Mouse (Mus musculus) intestine, embryonic 15.5 days (tissue): Measurements from ENCODE around the gene 4933428G20Rik. TPM values are rescaled to one million over a fixed set of nuclear protein-coding genes. Genes with fewer than 3 reads are reported as not detected.
A peak's percentile ranks its signal among the peaks of the same experiment; 100 is the strongest.

Experiments
- ATAC-seq: fragments of 200-750 bp; cut with Nextera tagmentation; 2 replicates; pipeline ENCODE4 v1.8.0; 2017; ENCODE audit warnings: moderate TSS enrichment, moderate library complexity
- H3K27ac ChIP-seq: fragments of 300-500 bp; sonication (generic); 2 replicates; pipeline ENCODE4 v1.5.1; 2015; ENCODE audit warnings: mild to moderate bottlenecking, inconsistent platforms
- H3K27me3 ChIP-seq: fragments of 300-500 bp; sonication (generic); replicated peaks from 2 replicates; pipeline ENCODE4 v1.6.1; 2015; ENCODE audit warnings: inconsistent platforms
- H3K36me3 ChIP-seq: fragments of 300-500 bp; sonication (generic); 2 replicates; pipeline ENCODE4 v1.6.1; 2015; ENCODE audit warnings: inconsistent platforms
- H3K4me1 ChIP-seq: fragments of 300-500 bp; sonication (generic); replicated peaks from 2 replicates; pipeline ENCODE4 v1.6.1; 2015; ENCODE audit warnings: inconsistent platforms
- H3K4me2 ChIP-seq: fragments of 300-500 bp; sonication (generic); replicated peaks from 2 replicates; pipeline ENCODE4 v1.6.1; 2015; ENCODE audit warnings: mild to moderate bottlenecking, inconsistent platforms
- H3K4me3 ChIP-seq: fragments of 300-500 bp; sonication (generic); replicated peaks from 2 replicates; pipeline ENCODE4 v1.5.1; 2015; ENCODE audit warnings: inconsistent platforms
- H3K9ac ChIP-seq: fragments of 300-500 bp; sonication (generic); 2 replicates; pipeline ENCODE4 v1.6.1; 2015; ENCODE audit warnings: inconsistent platforms
- H3K9me3 ChIP-seq: fragments of 300-500 bp; sonication (generic); 2 replicates; pipeline ENCODE4 v1.6.1; 2016; ENCODE audit warnings: inconsistent platforms
- WGBS: fragments of 180-500 bp; shearing (Covaris S2); methylation state at CpG from one replicate; pipeline ENCODE4 v1.1.7; 2015; 5-methylcytosine and 5-hydroxymethylcytosine counted together
- polyA plus RNA-seq: library from polyadenylated mRNA; unstranded; fragments of >200 nt; fragmentation: Nextera tagmentation; extraction: Ambion mirVana; gene quantifications from 2 replicates; pipeline ENCODE4 v1.2.1, GENCODE M21; 2015

Gene 4933428G20Rik
- polyA plus RNA-seq, 1 experiment from 2014 or later, result 0.55 TPM

- Histone ChIP-seq H3K4me1 (peaks cover 26% of the 10 kb centered on the region), H3K9ac (no peak overlapping the region), H3K4me3 (no peak overlapping the region), H3K27me3 (peaks cover 45% of the 10 kb centered on the region), H3K36me3 (no peaks in the 10 kb centered on the region), H3K9me3 (no peaks in the 10 kb centered on the region), H3K4me2 (no peak overlapping the region), H3K27ac (no peak overlapping the region)
- WGBS, result 62% methylated on average over 5 of the region's 5 CpGs
- ATAC-seq, result no peak
Observed at GRCm38 (mm10) chr11:97530961-97531360, 30.8 kb upstream of the 4933428G20Rik start.

GRCm38 (mm10) chr11:97530069-97530468 is 29.9 kb upstream of the 4933428G20Rik start:
- Histone ChIP-seq H3K9me3 (no peaks in the 10 kb centered on the region), H3K4me1 (peaks cover 25% of the 10 kb centered on the region), H3K9ac (no peak overlapping the region), H3K27me3 (peaks cover 36% of the 10 kb centered on the region), H3K36me3 (no peaks in the 10 kb centered on the region), H3K4me3 (no peak overlapping the region), H3K27ac (no peak overlapping the region), H3K4me2 (no peak overlapping the region)
- WGBS, result 84% methylated on average over 6 of the region's 6 CpGs
- ATAC-seq, result no peak

GRCm38 (mm10) chr11:97528282-97528808 is 28.2 kb upstream of the 4933428G20Rik start:
- Histone ChIP-seq H3K4me1 (peaks cover 24% of the 10 kb centered on the region), H3K9ac (no peak overlapping the region), H3K27me3 (peaks cover 19% of the 10 kb centered on the region), H3K4me2 (no peak overlapping the region), H3K9me3 (no peaks in the 10 kb centered on the region), H3K27ac (no peak overlapping the region), H3K4me3 (no peak overlapping the region), H3K36me3 (no peaks in the 10 kb centered on the region)
- no peak for ATAC-seq
- 63% methylated on average over 18 of the region's 18 CpGs for WGBS

GRCm38 (mm10) chr11:97525313-97525712 is 25.2 kb upstream of the 4933428G20Rik start:
- Histone ChIP-seq H3K4me1 (peaks cover 12% of the 10 kb centered on the region), H3K9ac (no peak overlapping the region), H3K9me3 (no peaks in the 10 kb centered on the region), H3K27ac (no peak overlapping the region), H3K27me3 (no peaks in the 10 kb centered on the region), H3K4me3 (no peak overlapping the region), H3K36me3 (no peaks in the 10 kb centered on the region), H3K4me2 (no peak overlapping the region)
- no peak for ATAC-seq
- 87% methylated on average over 6 of the region's 6 CpGs for WGBS

GRCm38 (mm10) chr11:97524306-97524705 is 24.2 kb upstream of the 4933428G20Rik start:
- Histone ChIP-seq H3K4me1 (peaks cover 12% of the 10 kb centered on the region), H3K9me3 (no peaks in the 10 kb centered on the region), H3K4me3 (no peak overlapping the region), H3K27me3 (no peaks in the 10 kb centered on the region), H3K4me2 (no peak overlapping the region), H3K9ac (no peak overlapping the region), H3K27ac (no peak overlapping the region), H3K36me3 (no peaks in the 10 kb centered on the region)
- WGBS, result 40% methylated on average over 9 of the region's 9 CpGs
- no peak for ATAC-seq

DNA sequence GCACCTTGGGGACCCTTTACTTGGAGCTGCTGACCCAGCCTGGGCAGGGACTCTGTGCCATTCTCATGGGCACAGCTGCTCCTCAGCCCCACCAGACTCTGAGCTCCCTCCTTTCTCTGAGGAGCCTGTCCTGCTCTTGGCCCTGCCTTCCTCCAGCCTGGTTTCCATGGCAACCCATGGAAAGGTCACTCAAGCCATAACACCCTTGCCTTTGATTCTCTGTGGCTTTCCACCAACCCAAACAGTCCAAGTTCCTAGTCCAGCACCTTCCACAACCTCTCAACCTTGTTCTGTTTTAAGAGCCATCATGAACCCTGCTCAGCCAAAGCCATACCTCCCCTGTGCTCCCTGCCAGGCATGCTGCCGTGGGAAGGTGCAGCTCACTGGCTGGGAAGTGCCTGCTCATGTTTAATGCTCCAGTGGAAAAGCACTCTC is 23.7 kb upstream of the 4933428G20Rik start:
- Histone ChIP-seq H3K27ac (no peak overlapping the region), H3K4me2 (no peak overlapping the region), H3K4me1 (peaks cover 12% of the 10 kb centered on the region), H3K36me3 (no peaks in the 10 kb centered on the region), H3K4me3 (no peak overlapping the region), H3K9me3 (no peaks in the 10 kb centered on the region), H3K27me3 (no peaks in the 10 kb centered on the region), H3K9ac (no peak overlapping the region)
- WGBS, result 5% methylated on average over 1 of the region's 1 CpGs
- ATAC-seq, result no peak

DNA sequence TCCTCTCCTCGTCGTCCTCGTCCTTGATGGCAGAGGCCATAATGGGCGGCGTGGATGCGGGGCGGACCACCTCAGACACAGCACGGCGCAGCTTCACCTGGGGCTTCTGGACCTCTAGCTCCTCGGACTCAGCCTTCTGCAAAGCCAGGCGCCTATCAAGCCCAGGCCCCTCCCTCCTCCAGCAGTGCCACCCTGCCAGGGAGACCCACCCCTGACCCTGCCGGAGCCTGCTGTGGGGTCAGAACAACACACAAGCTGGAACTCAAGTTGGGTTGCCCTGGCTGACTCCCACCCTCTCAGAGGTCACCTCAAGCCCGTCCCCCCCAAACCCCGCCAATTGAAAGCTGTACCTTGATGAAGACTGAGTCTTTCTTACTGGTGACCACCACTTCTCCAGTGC is 23.0 kb upstream of the 4933428G20Rik start:
- WGBS, result 80% methylated on average over 14 of the region's 14 CpGs
- no peak for ATAC-seq
- H3K27me3 ChIP-seq, result no peaks in the 10 kb centered on the region
- H3K4me1 ChIP-seq, result peaks cover 12% of the 10 kb centered on the region
- H3K27ac ChIP-seq, result no peak overlapping the region
- H3K9me3 ChIP-seq, result no peaks in the 10 kb centered on the region
- H3K36me3 ChIP-seq, result no peaks in the 10 kb centered on the region
- no peak overlapping the region for H3K4me2 ChIP-seq
- H3K4me3 ChIP-seq, result no peak overlapping the region
- no peak overlapping the region for H3K9ac ChIP-seq

- H3K4me2 ChIP-seq, result no peak overlapping the region
- H3K4me1 ChIP-seq, result peaks cover 12% of the 10 kb centered on the region
- no peak overlapping the region for H3K4me3 ChIP-seq
- H3K27me3 ChIP-seq, result no peaks in the 10 kb centered on the region
- no peak overlapping the region for H3K9ac ChIP-seq
- WGBS, result 81% methylated on average over 29 of the region's 29 CpGs
- H3K27ac ChIP-seq, result no peak overlapping the region
- no peak for ATAC-seq
- H3K9me3 ChIP-seq, result no peaks in the 10 kb centered on the region
- no peaks in the 10 kb centered on the region for H3K36me3 ChIP-seq
Observed at GRCm38 (mm10) chr11:97521741-97522474, 21.8 kb upstream of the 4933428G20Rik start.

DNA sequence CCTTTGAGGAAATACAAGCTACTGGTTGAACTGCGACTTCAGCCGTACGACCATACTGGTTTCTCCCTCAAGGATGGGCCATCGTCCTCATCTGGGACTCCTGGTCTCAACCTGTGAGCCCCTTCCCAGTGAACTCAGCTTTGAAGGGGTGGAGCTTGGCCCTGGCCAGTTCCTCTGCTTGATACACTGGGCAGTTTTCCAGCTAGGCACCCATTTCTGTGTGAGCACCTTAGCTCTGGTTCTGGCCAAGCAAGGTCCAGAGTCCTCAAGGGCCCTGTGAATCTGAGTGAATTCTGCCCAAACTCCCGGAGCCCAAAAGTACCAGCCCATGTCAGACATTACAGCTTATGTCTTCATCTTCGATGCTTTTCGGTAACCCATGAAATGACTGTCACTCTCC is 20.4 kb upstream of the 4933428G20Rik start:
- no peak for ATAC-seq
- no peak overlapping the region for H3K4me3 ChIP-seq
- no peak overlapping the region for H3K27ac ChIP-seq
- no peak overlapping the region for H3K4me2 ChIP-seq
- no peaks in the 10 kb centered on the region for H3K27me3 ChIP-seq
- no peaks in the 10 kb centered on the region for H3K9me3 ChIP-seq
- 91% methylated on average over 7 of the region's 7 CpGs for WGBS
- H3K4me1 ChIP-seq, result peaks cover 12% of the 10 kb centered on the region
- no peaks in the 10 kb centered on the region for H3K36me3 ChIP-seq
- H3K9ac ChIP-seq, result no peak overlapping the region

GRCm38 (mm10) chr11:97513066-97513465 is 12.9 kb upstream of the 4933428G20Rik start:
- 93% methylated on average over 3 of the region's 3 CpGs for WGBS
- no peak overlapping the region for H3K27ac ChIP-seq
- no peaks in the 10 kb centered on the region for H3K36me3 ChIP-seq

GRCm38 (mm10) chr11:97512511-97512910 is 12.4 kb upstream of the 4933428G20Rik start:
- Histone ChIP-seq H3K27ac (no peak overlapping the region), H3K36me3 (no peaks in the 10 kb centered on the region), H3K4me3 (no peak overlapping the region), H3K4me2 (no peak overlapping the region), H3K9ac (no peak overlapping the region), H3K4me1 (0 out of 2 replicates have a peak, but pooled peaks cover 5% of the 10 kb centered on the region), H3K9me3 (no peaks in the 10 kb centered on the region), H3K27me3 (no peaks in the 10 kb centered on the region)
- 74% methylated on average over 6 of the region's 6 CpGs for WGBS
- ATAC-seq, result no peak

More at GRCm38 (mm10) chr11:97513066-97513465, 12.9 kb upstream of the 4933428G20Rik start:
- H3K4me3 ChIP-seq, result no peak overlapping the region
- no peak overlapping the region for H3K4me2 ChIP-seq
- H3K4me1 ChIP-seq, result 0 out of 2 replicates have a peak, but pooled peaks cover 5% of the 10 kb centered on the region
- no peak overlapping the region for H3K9ac ChIP-seq
- H3K9me3 ChIP-seq, result no peaks in the 10 kb centered on the region
- H3K27me3 ChIP-seq, result no peaks in the 10 kb centered on the region
- no peak for ATAC-seq

GRCm38 (mm10) chr11:97511661-97512369 is 11.7 kb upstream of the 4933428G20Rik start:
- H3K9ac ChIP-seq, result no peak overlapping the region
- WGBS, result 49% methylated on average over 13 of the region's 13 CpGs
- 0 out of 2 replicates have a peak, but pooled peaks cover 5% of the 10 kb centered on the region for H3K4me1 ChIP-seq
- H3K27me3 ChIP-seq, result no peaks in the 10 kb centered on the region
- ATAC-seq, result 0 out of 2 replicates have a peak, but pooled peaks have one; percentile 25
- 0 out of 2 replicates have a peak overlapping the region, but pooled peaks have one; percentile 4 for H3K27ac ChIP-seq
- H3K4me2 ChIP-seq, result 0 out of 2 replicates have a peak overlapping the region, but pooled peaks have one; percentile 2
- no peak overlapping the region for H3K4me3 ChIP-seq
- H3K9me3 ChIP-seq, result no peaks in the 10 kb centered on the region
- H3K36me3 ChIP-seq, result no peaks in the 10 kb centered on the region
